Mouse (Mus musculus): ENCODE data around the gene Dydc2. TPM values are rescaled to one million over a fixed set of nuclear protein-coding genes. Genes with fewer than 3 reads are reported as not detected.

The Dydc2 gene
- total RNA-seq, 4 experiments from 2014 or later = 0.84 to 1.8 (median 1.1) TPM

DNA sequence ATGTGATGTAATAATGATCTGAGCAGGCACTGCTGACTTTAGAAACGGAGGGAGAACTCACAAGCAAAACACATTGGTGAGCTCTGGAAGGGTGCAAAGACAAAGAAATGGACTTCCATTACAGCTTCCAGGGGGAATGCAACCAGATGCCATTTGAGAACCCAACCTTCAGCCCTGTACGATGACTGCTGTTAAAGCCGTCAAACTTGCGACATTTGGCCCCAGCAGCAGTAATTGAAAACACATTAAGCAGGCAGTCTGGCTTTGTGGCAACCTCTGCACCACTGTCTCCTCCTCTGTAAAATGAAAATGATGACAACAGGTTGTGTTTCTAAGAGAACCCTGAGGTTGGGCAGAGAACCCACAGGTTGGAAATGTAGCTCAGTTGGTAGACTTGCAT is 68.2 kb downstream of the Dydc2 start:
- no peak for DNase-seq (ENCODE audit: low spot score in 2 of 2)

DNA sequence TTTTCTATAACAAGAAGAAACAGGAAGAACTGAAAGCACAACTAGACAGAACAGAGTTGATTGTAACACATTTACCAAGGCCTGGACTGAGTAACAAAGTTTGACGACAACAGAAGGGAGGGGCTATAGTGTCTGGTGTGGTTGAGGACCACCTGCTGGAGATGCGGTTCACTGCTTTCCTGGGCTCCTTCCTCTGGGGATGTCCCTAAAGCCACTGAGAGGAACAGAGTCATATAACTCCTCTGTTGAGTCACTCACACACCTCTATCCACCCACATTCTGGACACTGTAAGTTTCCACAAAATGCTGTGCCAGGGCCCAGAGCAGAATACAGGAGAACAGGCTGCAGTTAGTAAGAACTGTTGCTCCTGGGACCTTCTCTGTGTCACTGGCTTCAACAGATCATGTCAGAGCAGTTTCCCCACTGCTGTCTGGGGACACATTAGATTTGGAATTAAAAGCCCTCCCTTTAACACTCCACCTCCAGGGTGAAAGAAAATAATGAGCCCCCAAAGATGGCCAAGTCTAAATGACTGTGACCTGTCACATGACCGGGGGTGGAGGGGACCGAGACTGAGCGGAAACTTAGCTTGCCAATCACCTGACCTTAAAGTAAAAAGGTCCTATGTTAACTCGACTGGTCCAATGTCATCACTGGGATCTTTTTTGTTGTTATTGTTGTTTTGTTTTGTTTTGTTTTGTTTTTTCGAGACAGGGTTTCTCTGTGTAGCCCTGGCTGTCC is 68.9 kb downstream of the Dydc2 start:
- DNase-seq (ENCODE audit: low spot score in 2 of 2) = no peak

Other genes starting within 250 kb of the Dydc2 start
- gene Sh2d4b, start 175.9 kb downstream of the Dydc2 start, total RNA-seq (2022) = 1 to 10 TPM; 1.7 to 2.6 (median 2.4) TPM
- 10 to 100 TPM; 33.0 to 45.1 (median 38.3) TPM for gene Tspan14, start 102.4 kb downstream of the Dydc2 start, total RNA-seq (2022)
- 100 to 1,000 TPM; 135 to 159 (median 145) TPM for gene Fam213a, start 55.4 kb downstream of the Dydc2 start, total RNA-seq (2022)
- gene Dydc1, start 3.7 kb upstream of the Dydc2 start, total RNA-seq (2022) = not detected
- under 1 TPM in 1 of 4 experiments, not detected in 3; 0.12 TPM for gene Mat1a, start 35.8 kb upstream of the Dydc2 start, total RNA-seq (2022)
- gene Sftpa1, start 62.6 kb upstream of the Dydc2 start, total RNA-seq (2022) = not detected
- gene Mbl1, start 82.2 kb upstream of the Dydc2 start, total RNA-seq (2022) = not detected
- gene Sftpd, start 115.9 kb upstream of the Dydc2 start, total RNA-seq (2022) = not detected
- gene Gm2832, start 209.6 kb upstream of the Dydc2 start, total RNA-seq (2022) = not detected

All from layer of hippocampus, adult 8-10 months (tissue).